Mouse (Mus musculus): Measurements from ENCODE around the gene C87436. TPM values are rescaled to one million over a fixed set of nuclear protein-coding genes. Genes with fewer than 3 reads are reported as not detected.

Gene C87436
- total and polyA plus RNA-seq, 3 experiments = 5.2 to 8.7 (median 8.1) TPM

DNA sequence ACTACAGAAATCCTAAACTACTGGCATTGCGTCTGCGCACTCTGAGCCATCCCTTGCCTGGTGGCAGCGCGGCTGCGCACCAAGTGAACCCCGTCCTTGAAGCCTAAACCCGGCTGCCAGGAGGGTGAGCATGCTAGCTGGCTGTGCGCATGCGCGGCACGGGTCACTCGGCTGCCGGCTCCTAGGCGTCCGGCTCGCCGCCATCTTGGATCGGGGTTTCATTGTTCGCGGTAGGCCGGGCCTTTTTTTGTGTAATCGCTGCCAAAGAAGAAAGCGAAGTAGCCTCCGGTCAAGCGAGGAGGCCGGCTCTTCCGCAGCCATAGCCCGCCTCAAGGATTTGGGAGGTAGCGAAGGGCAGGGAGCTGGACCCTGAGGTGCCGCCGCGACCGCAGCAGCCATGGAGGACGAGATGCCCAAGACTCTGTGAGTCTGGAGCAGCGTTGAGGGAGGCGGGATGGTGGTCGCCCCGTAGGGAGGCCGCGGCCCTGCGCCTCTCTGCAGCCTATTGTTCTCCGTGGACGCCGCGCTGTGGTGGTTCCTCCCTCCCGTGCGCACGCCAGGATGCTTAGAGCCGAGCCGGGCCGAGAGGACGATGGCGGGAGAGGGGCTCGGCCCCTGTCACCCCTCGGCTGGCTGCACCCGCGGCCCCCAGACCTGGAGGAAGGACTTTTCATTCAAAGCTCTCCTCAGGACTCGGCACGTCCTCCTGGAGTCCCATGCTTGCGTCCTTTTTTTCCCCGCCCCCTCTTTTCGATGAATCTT lies 33.9 kb upstream of the C87436 start, which contains the start of gene Tia1:
Tia1 (plus strand) TSS at position 120 of the 762 bp plus-strand sequence.
- H3K27me3 ChIP-seq (replicated peaks) = peaks cover 5% of the 10 kb centered on the region
- dilution Hi-C loops (cut with MboI; ENCODE audit: extremely low pct_ligation_motif_present, extremely low pct_unique_long_range_greater_than_20kb, low sequenced_read_pairs) = no loop called here

DNA sequence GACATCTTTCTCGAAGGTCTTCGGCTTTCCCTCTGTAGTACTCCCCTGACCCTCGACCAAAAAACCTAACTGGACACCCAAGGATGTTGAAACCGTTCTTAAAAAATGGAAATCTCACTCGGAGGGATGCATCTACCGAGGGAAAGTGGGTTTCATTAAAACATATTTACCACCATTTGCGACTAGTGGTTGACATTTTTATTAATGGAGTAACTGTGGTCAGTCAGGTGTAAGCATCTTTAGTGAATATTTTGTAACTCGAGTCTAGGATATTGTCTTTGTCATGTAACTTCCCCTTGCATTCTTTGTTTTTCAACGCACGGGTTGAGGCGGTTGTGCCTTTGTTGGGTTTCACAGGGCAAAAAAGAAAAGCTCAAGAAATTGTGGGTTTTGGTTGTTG lies 33.2 kb upstream of the C87436 start:
- no peaks in the 10 kb centered on the region for H3K9me3 ChIP-seq (replicated peaks; ENCODE audit: low read length)
- peak overlapping the region; percentile 93 for H3K4me2 ChIP-seq (ENCODE audit: insufficient read depth, low read depth, poor library complexity, severe bottlenecking)
- DNase-seq (ENCODE audit: extremely low read depth) = no peak
- peaks cover 34% of the 10 kb centered on the region for H3K79me2 ChIP-seq (replicated peaks; ENCODE audit: control insufficient read depth, extremely low read depth, insufficient read depth, poor library complexity, severe bottlenecking)
- dilution Hi-C loops (cut with MboI; ENCODE audit: extremely low pct_ligation_motif_present, extremely low pct_unique_long_range_greater_than_20kb, low sequenced_read_pairs) (no loop called here), in situ Hi-C loops (cut with MboI; ENCODE audit: low pct_ligation_motif_present, low pct_unique_long_range_greater_than_20kb, low sequenced_read_pairs) (loop anchor here (5.0 kb wide), 1 partner anchor 38 kb away; the partner anchor contains the start of gene Fam136a)
- peak overlapping the region; percentile 84 for H3K9ac ChIP-seq (ENCODE audit: insufficient read depth, low read depth)
- peaks cover 0 to 18% of the 10 kb centered on the region in 2 experiments for H3K36me3 ChIP-seq (replicated peaks in 1 of 2; ENCODE audit: control insufficient read depth in 1 of 2, insufficient read depth in 1 of 2, low read length in 1 of 2)
- H3K27ac ChIP-seq (ENCODE audit: insufficient read depth, low read depth) = no peak overlapping the region
- peaks cover 0 to 25% of the 10 kb centered on the region in 2 experiments; a peak in 2 of 4 replicates for H3K4me1 ChIP-seq (ENCODE audit: control insufficient read depth in 1 of 2, insufficient read depth in 2 of 2)
- peaks cover 1% of the 10 kb centered on the region for H3K27me3 ChIP-seq (replicated peaks)
- H3K4me3 ChIP-seq (replicated peaks in 1 of 3; ENCODE audit: low read depth in 2 of 3, low read length in 2 of 3, poor library complexity in 1 of 3) = peak overlapping the region; percentile 64 to 96 (median 93)
- TF ChIP-seq MYC (IDR thresholded peaks at IDR 0.05; ENCODE audit: low read depth, low read length) (no peak), KAT2A (IDR thresholded peaks at IDR 0.05; ENCODE audit: insufficient replicate concordance, low read length) (no peak), MAZ (IDR thresholded peaks at IDR 0.05; ENCODE audit: low read depth, low read length) (no peak), CHD1 (IDR thresholded peaks at IDR 0.05; ENCODE audit: low read depth, low read length) (peak; percentile 80; the same call in 1 of the 2 replicates), ELF1 (IDR thresholded peaks at IDR 0.05; ENCODE audit: low read depth, low read length) (no peak), NELFE (IDR thresholded peaks at IDR 0.05; ENCODE audit: low read depth, low read length) (no peak), HCFC1 (IDR thresholded peaks at IDR 0.05; ENCODE audit: low read depth, low read length) (no peak), PAX5 (IDR thresholded peaks at IDR 0.05; ENCODE audit: low read length) (no peak), UBTF (IDR thresholded peaks at IDR 0.05; ENCODE audit: low read depth, low read length) (no peak), NRF1 (IDR thresholded peaks at IDR 0.05; ENCODE audit: low read depth, low read length) (no peak), JUND (conservative IDR thresholded peaks at IDR 0.05; ENCODE audit: low read depth, low read length) (no peak), SMC3 (IDR thresholded peaks at IDR 0.05; ENCODE audit: low read depth, low read length) (no peak), POLR2A (IDR thresholded peaks at IDR 0.05; ENCODE audit: low read depth, low read length) (no peak), SIN3A (IDR thresholded peaks at IDR 0.05; ENCODE audit: low read length) (peak; percentile 53), E2F4 (IDR thresholded peaks at IDR 0.05; ENCODE audit: insufficient replicate concordance, low read depth, low read length) (no peak), EP300 (IDR thresholded peaks at IDR 0.05; ENCODE audit: low read length) (0 out of 2 replicates have a peak, but pooled peaks have one; percentile 15)

More for the DNA sequence above, 33.9 kb upstream of the C87436 start, which contains the start of gene Tia1:
- DNase-seq (ENCODE audit: extremely low read depth) = peak; percentile 97
- H3K9ac ChIP-seq (ENCODE audit: insufficient read depth, low read depth) = peak within 1 kb of the TSS; percentile 84
- H3K4me2 ChIP-seq (ENCODE audit: insufficient read depth, low read depth, poor library complexity, severe bottlenecking) = peak within 1 kb of the TSS; percentile 93
- TF ChIP-seq ETS1 (conservative IDR thresholded peaks at IDR 0.05; ENCODE audit: low read depth, low read length) = no peak
- no peak for TF ChIP-seq MAX (IDR thresholded peaks at IDR 0.05; ENCODE audit: low read length)
- TF ChIP-seq MXI1 (IDR thresholded peaks at IDR 0.05; ENCODE audit: low read depth, low read length) = no peak
- TF ChIP-seq ELF1 (IDR thresholded peaks at IDR 0.05; ENCODE audit: low read depth, low read length) = no peak
- TF ChIP-seq UBTF (IDR thresholded peaks at IDR 0.05; ENCODE audit: low read depth, low read length) = peak; percentile 89; the same call in 1 of the 2 replicates
- peak; percentile 95 for TF ChIP-seq BHLHE40 (IDR thresholded peaks at IDR 0.05; ENCODE audit: low read depth, low read length)
- peak; percentile 61; the same call in 1 of the 2 replicates for TF ChIP-seq MYC (IDR thresholded peaks at IDR 0.05; ENCODE audit: low read depth, low read length)
- no peak for TF ChIP-seq IRF4 (IDR thresholded peaks at IDR 0.05; ENCODE audit: low read depth, low read length)
- peak; percentile 63; the same call in 1 of the 2 replicates for TF ChIP-seq HCFC1 (IDR thresholded peaks at IDR 0.05; ENCODE audit: low read depth, low read length)
- no peak for TF ChIP-seq MAZ (IDR thresholded peaks at IDR 0.05; ENCODE audit: low read depth, low read length)
- TF ChIP-seq NRF1 (IDR thresholded peaks at IDR 0.05; ENCODE audit: low read depth, low read length) = peak; percentile 96
- TF ChIP-seq RCOR1 (conservative IDR thresholded peaks at IDR 0.05; ENCODE audit: low read depth, low read length) = no peak
- TF ChIP-seq E2F4 (IDR thresholded peaks at IDR 0.05; ENCODE audit: insufficient replicate concordance, low read depth, low read length) = no peak
- TF ChIP-seq JUN (IDR thresholded peaks at IDR 0.05; ENCODE audit: insufficient read depth, low read depth, low read length) = no peak
- 0 out of 2 replicates have a peak, but pooled peaks have one; percentile 56 for TF ChIP-seq TCF12 (IDR thresholded peaks at IDR 0.05; ENCODE audit: low read depth, low read length)
- TF ChIP-seq JUND (conservative IDR thresholded peaks at IDR 0.05; ENCODE audit: low read depth, low read length) = no peak
- no peak for TF ChIP-seq POLR2AphosphoS2 (IDR thresholded peaks at IDR 0.05; ENCODE audit: low read depth, low read length)
- TF ChIP-seq ZNF384 (IDR thresholded peaks at IDR 0.05; ENCODE audit: low read depth, low read length) = no peak
- TF ChIP-seq USF1 (IDR thresholded peaks at IDR 0.05; ENCODE audit: low read depth, low read length) = no peak
- no peak for TF ChIP-seq USF2 (conservative IDR thresholded peaks at IDR 0.05; ENCODE audit: low read depth, low read length)
- no peak for TF ChIP-seq GABPA (IDR thresholded peaks at IDR 0.05; ENCODE audit: insufficient replicate concordance, low read depth, low read length)
- no peak for TF ChIP-seq TBP (conservative IDR thresholded peaks at IDR 0.05; ENCODE audit: low read depth, low read length)
- no peak for TF ChIP-seq RAD21 (IDR thresholded peaks at IDR 0.05; ENCODE audit: low read depth, low read length)
- TF ChIP-seq EP300 (IDR thresholded peaks at IDR 0.05; ENCODE audit: low read length) = no peak
- TF ChIP-seq NELFE (IDR thresholded peaks at IDR 0.05; ENCODE audit: low read depth, low read length) = peak; percentile 82
- TF ChIP-seq ZC3H11A (IDR thresholded peaks at IDR 0.05; ENCODE audit: low read depth, low read length) = no peak
- no peak for TF ChIP-seq MAFK (IDR thresholded peaks at IDR 0.05; ENCODE audit: insufficient replicate concordance, low read length)
- TF ChIP-seq PAX5 (IDR thresholded peaks at IDR 0.05; ENCODE audit: low read length) = no peak
- no peak; the same call in 1 of the 2 replicates for TF ChIP-seq SIN3A (IDR thresholded peaks at IDR 0.05; ENCODE audit: low read length)
- no peak for TF ChIP-seq MEF2A (IDR thresholded peaks at IDR 0.05; ENCODE audit: borderline replicate concordance, low read depth, low read length)
- TF ChIP-seq CHD1 (IDR thresholded peaks at IDR 0.05; ENCODE audit: low read depth, low read length) = no peak; the same call in 1 of the 2 replicates
- no peak for TF ChIP-seq CTCF (conservative IDR thresholded peaks at IDR 0.05 in 1 of 2, IDR thresholded peaks at IDR 0.05 in 1 of 2; ENCODE audit: low read depth in 2 of 2, low read length in 2 of 2)
- no peak for TF ChIP-seq CHD2 (IDR thresholded peaks at IDR 0.05; ENCODE audit: low read length)
- no peak for TF ChIP-seq ZMIZ1 (IDR thresholded peaks at IDR 0.05; ENCODE audit: low read depth, low read length)
- TF ChIP-seq KAT2A (IDR thresholded peaks at IDR 0.05; ENCODE audit: insufficient replicate concordance, low read length) = no peak
- TF ChIP-seq SMC3 (IDR thresholded peaks at IDR 0.05; ENCODE audit: low read depth, low read length) = no peak
- peak; percentile 81 for TF ChIP-seq POLR2A (IDR thresholded peaks at IDR 0.05; ENCODE audit: low read depth, low read length)
- no peak for TF ChIP-seq ZKSCAN1 (IDR thresholded peaks at IDR 0.05; ENCODE audit: borderline replicate concordance, low read depth, low read length)
- in situ Hi-C loops (cut with MboI; ENCODE audit: low pct_ligation_motif_present, low pct_unique_long_range_greater_than_20kb, low sequenced_read_pairs) = loop anchor here (5.0 kb wide), 1 partner anchor 37 kb away; the partner anchor contains the start of gene Fam136a
- no peaks in the 10 kb centered on the region for H3K9me3 ChIP-seq (replicated peaks; ENCODE audit: low read length)
- peak within 1 kb of the TSS; percentile 93 to 96 (median 94) for H3K4me3 ChIP-seq (replicated peaks in 1 of 3; ENCODE audit: low read depth in 2 of 3, low read length in 2 of 3, poor library complexity in 1 of 3)
- H3K27ac ChIP-seq (ENCODE audit: insufficient read depth, low read depth) = peak within 1 kb of the TSS; percentile 97
- peaks cover 0 to 21% of the 10 kb centered on the region in 2 experiments; a peak in 2 of 4 replicates for H3K4me1 ChIP-seq (ENCODE audit: control insufficient read depth in 1 of 2, insufficient read depth in 2 of 2)
- peaks cover 0 to 15% of the 10 kb centered on the region in 2 experiments for H3K36me3 ChIP-seq (replicated peaks in 1 of 2; ENCODE audit: control insufficient read depth in 1 of 2, insufficient read depth in 1 of 2, low read length in 1 of 2)
- peaks cover 34% of the 10 kb centered on the region for H3K79me2 ChIP-seq (replicated peaks; ENCODE audit: control insufficient read depth, extremely low read depth, insufficient read depth, poor library complexity, severe bottlenecking)
